Mouse (Mus musculus): ENCODE results near the gene Spock2.

- TF ChIP-seq POLR2A (IDR thresholded peaks at IDR 0.05; ENCODE audit: insufficient read length, low read depth) (no peak), USF1 (IDR thresholded peaks at IDR 0.05; ENCODE audit: low read depth) (no peak), TCF12 (IDR thresholded peaks at IDR 0.05; ENCODE audit: insufficient read depth, poor library complexity, severe bottlenecking) (no peak), MYOG (IDR thresholded peaks at IDR 0.05; ENCODE audit: control insufficient read depth in 1 of 3, insufficient read depth in 1 of 3, insufficient read length in 2 of 3, low read depth in 2 of 3) (no peak), MAX (IDR thresholded peaks at IDR 0.05; ENCODE audit: low read depth) (no peak), MYOD1 (IDR thresholded peaks at IDR 0.05; ENCODE audit: control insufficient read depth in 1 of 3, insufficient read length in 2 of 3, low read depth in 2 of 3) (no peak), CEBPB (IDR thresholded peaks at IDR 0.05; ENCODE audit: insufficient read depth, poor library complexity, severe bottlenecking) (no peak), POLR2AphosphoS2 (IDR thresholded peaks at IDR 0.05; ENCODE audit: insufficient read length, low read depth) (no peak), E2F4 (IDR thresholded peaks at IDR 0.05; ENCODE audit: insufficient read depth) (no peak), TCF3 (IDR thresholded peaks at IDR 0.05; ENCODE audit: insufficient read length, low read depth) (no peak), REST (IDR thresholded peaks at IDR 0.05; ENCODE audit: insufficient read depth, insufficient read length) (no peak), SRF (IDR thresholded peaks at IDR 0.05; ENCODE audit: control insufficient read depth, insufficient read length, low read depth) (no peak)
Observed at GRCm38 (mm10) chr10:60170326-60171089, 64.5 kb downstream of the Spock2 start.
